22 mouse cellular contexts compared by ENCODE assay signal in genomic region chr10:26797287-26797672, GRCm38 (mm10). TPM values are rescaled to one million over a fixed set of nuclear protein-coding genes. Genes with fewer than 3 reads are reported as not detected.
DNase-seq lines count a peak whose midpoint lies in the region; ATAC-seq and TF ChIP-seq lines count a peak whose summit lies in the region.
"Had no signal": no experiment of that assay in that cellular context is flagged by ENCODE, and none has a peak within 500 bp of the region (broad histone marks: within the 10 kb centered on the region; RNA-seq: fewer than 3 reads in every experiment).

No protein-coding gene starts in this region.

- 35% methylated on average over 7 of the region's 7 CpGs for WGBS in kidney, adult 2 months
- WGBS in intestine, postnatal 0 days = 59% methylated on average over 7 of the region's 7 CpGs

- peak overlapping the region; percentile 41; the same call in 1 of the 2 replicates for H3K27ac ChIP-seq in kidney, adult 2 months (ENCODE audit: insufficient read depth, low read depth, low read length)
- H3K27ac ChIP-seq in intestine, postnatal 0 days (ENCODE audit: low read depth, low read length) = peak overlapping the region; percentile 36; the same call in 1 of the 2 replicates
- H3K27ac ChIP-seq: embryonic facial prominence, embryonic 10.5 days; hindbrain, embryonic 14.5 days; left cerebral cortex, adult 2 months; limb, embryonic 10.5 days; liver, embryonic 14.5 days; stomach, postnatal 0 days had no signal

- no peaks in the 10 kb centered on the region for H3K36me3 ChIP-seq in kidney, adult 2 months (ENCODE audit: control insufficient read depth, insufficient read depth, low read length)
- H3K36me3 ChIP-seq in intestine, postnatal 0 days (ENCODE audit: control insufficient read depth, insufficient read depth) = no peaks in the 10 kb centered on the region
- H3K36me3 ChIP-seq: embryonic facial prominence, embryonic 10.5 days; G1E; limb, embryonic 10.5 days had no signal

- no peak for TF ChIP-seq CTCF in kidney, adult 2 months (conservative IDR thresholded peaks at IDR 0.05; ENCODE audit: insufficient read depth, insufficient read length, low read depth, low read length)
- TF ChIP-seq CTCF in intestine, postnatal 0 days (IDR thresholded peaks at IDR 0.05; ENCODE audit: low read depth) = no peak

- no peak for TF ChIP-seq POLR2A in kidney, adult 2 months (IDR thresholded peaks at IDR 0.05; ENCODE audit: low read depth, low read length)

- ATAC-seq in intestine, postnatal 0 days = no peak
- ATAC-seq in erythroblast, adult 5-6 weeks (replicated peaks; ENCODE audit: low FRiP score, poor library complexity, severe bottlenecking) = no peak

- peaks cover 23% of the 10 kb centered on the region for H3K4me1 ChIP-seq in kidney, adult 2 months (ENCODE audit: control insufficient read depth, insufficient read depth, low read length)
- H3K4me1 ChIP-seq in intestine, postnatal 0 days (replicated peaks; ENCODE audit: control insufficient read depth, insufficient read depth, low read length) = peaks cover 11% of the 10 kb centered on the region

- no peaks in the 10 kb centered on the region for H3K27me3 ChIP-seq in kidney, adult 2 months (replicated peaks; ENCODE audit: control insufficient read depth, insufficient read depth, low read length)
- H3K27me3 ChIP-seq in intestine, postnatal 0 days (replicated peaks; ENCODE audit: control insufficient read depth, insufficient read depth, low read length) = no peaks in the 10 kb centered on the region

- H3K4me2 ChIP-seq in intestine, postnatal 0 days (replicated peaks; ENCODE audit: low read depth) = no peak overlapping the region
- H3K4me2 ChIP-seq: hindbrain, embryonic 14.5 days had no signal

- no peaks in the 10 kb centered on the region for H3K9me3 ChIP-seq in intestine, postnatal 0 days (ENCODE audit: control insufficient read depth)
- H3K9me3 ChIP-seq: embryonic facial prominence, embryonic 10.5 days; limb, embryonic 10.5 days had no signal

- no peak overlapping the region for H3K9ac ChIP-seq in intestine, postnatal 0 days (ENCODE audit: low read depth, low read length)
- H3K9ac ChIP-seq: hindbrain, embryonic 14.5 days; liver, embryonic 14.5 days had no signal

- H3K4me3 ChIP-seq in kidney, adult 2 months (ENCODE audit: insufficient read depth, low read depth, low read length) = no peak overlapping the region
- no peak overlapping the region for H3K4me3 ChIP-seq in intestine, postnatal 0 days (ENCODE audit: low read depth, low read length)
- H3K4me3 ChIP-seq: embryonic facial prominence, embryonic 10.5 days; erythroblast, embryonic 14.5 days; left cerebral cortex, adult 2 months; limb, embryonic 10.5 days had no signal

- no peak for DNase-seq in kidney, adult 2 months
- no peak for DNase-seq in kidney, postnatal 25 days
- peak; percentile 17 for DNase-seq in urinary bladder, postnatal 14 days (ENCODE audit: low spot score)
- no peak for DNase-seq in urinary bladder, postnatal 36 days (ENCODE audit: low spot score in 2 of 2)
- DNase-seq in cerebellum, postnatal 25 days = no peak
- DNase-seq in left cerebral cortex, adult 11 months (ENCODE audit: low spot score) = no peak
- DNase-seq: cerebellum, adult 11 months; cerebellum, postnatal 36 days; heart, adult 11 months; heart, postnatal 10 days; kidney, adult 9 months; midbrain, embryonic 14.5 days had no signal

RNA-seq across cellular contexts. Expression of gene Arhgap18, which starts 44.1 kb away (rescaled TPM):
- polyA plus RNA-seq in kidney, adult 2 months (2012; rRNA removed) = 7.4 and 10.7 TPM in 2 replicates
- 30.5 TPM in 2 replicates for polyA plus RNA-seq in intestine, postnatal 0 days (2015; fragmentation: Nextera tagmentation; extraction: Ambion mirVana)
- 9.4 and 13.3 TPM in 2 replicates for total RNA-seq in erythroblast, adult 5-6 weeks (2015; ENCODE audit: low replicate concordance)
- 6.7 and 24.1 TPM in 2 replicates for total RNA-seq in erythroblast, adult 5-6 weeks (2017; ENCODE audit: low replicate concordance)
